Mouse (Mus musculus) cerebellum, postnatal 10 days (tissue): Measurements from ENCODE around the gene Mcm9.
"Not testable (repeated sequence)": the region's sequence is repeated elsewhere in the genome, so short reads cannot be mapped to it uniquely, and the experiment has no call there.

Experiments
- DNase-seq, 2 experiments: peaks; one replicate each; pipeline ENCODE4 v3.0.0; 2021; ENCODE audit warnings: mixed read lengths in 2 of 2

The Mcm9 gene

GRCm38 (mm10) chr10:53495349-53495748, 134.9 kb downstream of the Mcm9 start:
- not testable (repeated sequence) for DNase-seq

- no peak for DNase-seq
Observed at GRCm38 (mm10) chr10:53493954-53494353, 136.3 kb downstream of the Mcm9 start.
